Mouse (Mus musculus): Measurements from ENCODE around the gene Parg. TPM values are rescaled to one million over a fixed set of nuclear protein-coding genes. Genes with fewer than 3 reads are reported as not detected.

Gene Parg
- polyA plus RNA-seq (2014; fragmentation: Illumina TruSeq; extraction: RNeasy Lipid Tissue Mini Kit (QIAGEN cat#74804); ENCODE audit: low read depth, low replicate concordance) = 41.9 TPM

GRCm38 (mm10) chr14:32201791-32202451, at the start of gene Parg, which contains the start of gene Timm23:
Parg (plus strand) TSS chr14:32201949.
Timm23 (minus strand) TSS chr14:32201898.

GRCm38 (mm10) chr14:32159690-32160246, 42.0 kb upstream of the Parg start, which contains the start of gene Ncoa4:
Ncoa4 (plus strand) TSS chr14:32159865.

GRCm38 (mm10) chr14:32321732-32322685, 120.3 kb downstream of the Parg start, which contains the start of gene Ogdhl:
Ogdhl (plus strand) TSS chr14:32322019.

Other genes starting within 250 kb of the Parg start
- 0.81 TPM for gene Galnt15, start 173.0 kb upstream of the Parg start, polyA plus RNA-seq (2014; fragmentation: Illumina TruSeq; extraction: RNeasy Lipid Tissue Mini Kit (QIAGEN cat#74804); ENCODE audit: low read depth, low replicate concordance)
- gene Oxnad1, start 116.6 kb upstream of the Parg start, polyA plus RNA-seq (2014; fragmentation: Illumina TruSeq; extraction: RNeasy Lipid Tissue Mini Kit (QIAGEN cat#74804); ENCODE audit: low read depth, low replicate concordance) = 48.7 TPM
- 94.1 TPM for gene Dph3, start 116.2 kb upstream of the Parg start, polyA plus RNA-seq (2014; fragmentation: Illumina TruSeq; extraction: RNeasy Lipid Tissue Mini Kit (QIAGEN cat#74804); ENCODE audit: low read depth, low replicate concordance)
- not detected for gene Msmb, start 59.9 kb upstream of the Parg start, polyA plus RNA-seq (2014; fragmentation: Illumina TruSeq; extraction: RNeasy Lipid Tissue Mini Kit (QIAGEN cat#74804); ENCODE audit: low read depth, low replicate concordance)
- 391 TPM for gene Ncoa4, start 42.1 kb upstream of the Parg start, polyA plus RNA-seq (2014; fragmentation: Illumina TruSeq; extraction: RNeasy Lipid Tissue Mini Kit (QIAGEN cat#74804); ENCODE audit: low read depth, low replicate concordance)
- 131 TPM for gene Timm23, start 51 bp upstream of the Parg start, polyA plus RNA-seq (2014; fragmentation: Illumina TruSeq; extraction: RNeasy Lipid Tissue Mini Kit (QIAGEN cat#74804); ENCODE audit: low read depth, low replicate concordance)
- 2.7 TPM for gene Ogdhl, start 120.1 kb downstream of the Parg start, polyA plus RNA-seq (2014; fragmentation: Illumina TruSeq; extraction: RNeasy Lipid Tissue Mini Kit (QIAGEN cat#74804); ENCODE audit: low read depth, low replicate concordance)
- gene 1700024G13Rik, start 186.4 kb downstream of the Parg start, polyA plus RNA-seq (2014; fragmentation: Illumina TruSeq; extraction: RNeasy Lipid Tissue Mini Kit (QIAGEN cat#74804); ENCODE audit: low read depth, low replicate concordance) = 44.3 TPM